Mouse (Mus musculus): ENCODE measurements around the gene Actrt2.

Actrt2 gene

GRCm38 (mm10) chr4:154637468-154638319 lies 30.0 kb downstream of the Actrt2 start:
- no peaks in the 10 kb centered on the region for H3K36me3 ChIP-seq (ENCODE audit: control insufficient read depth, insufficient read depth, low read length, poor library complexity, severe bottlenecking)
- no peak for DNase-seq (ENCODE audit: low read depth, low spot score)
- no peaks in the 10 kb centered on the region for H3K27me3 ChIP-seq (ENCODE audit: control insufficient read depth, insufficient read depth, low read length, poor library complexity, severe bottlenecking)

- Histone ChIP-seq H3K27me3 (ENCODE audit: control insufficient read depth, insufficient read depth, low read length, poor library complexity, severe bottlenecking) (no peaks in the 10 kb centered on the region), H3K36me3 (ENCODE audit: control insufficient read depth, insufficient read depth, low read length, poor library complexity, severe bottlenecking) (no peaks in the 10 kb centered on the region)
- DNase-seq (ENCODE audit: low read depth, low spot score): no peak
These were observed 30.9 kb downstream of the Actrt2 start, which contains the start of gene Prdm16 for GRCm38 (mm10) chr4:154636721-154637311. Gene Prdm16, minus strand, starts transcription at chr4:154636873.

GRCm38 (mm10) chr4:154636053-154636433 lies 31.6 kb downstream of the Actrt2 start:
- no peak for DNase-seq (ENCODE audit: low read depth, low spot score)
- H3K27me3 ChIP-seq (ENCODE audit: control insufficient read depth, insufficient read depth, low read length, poor library complexity, severe bottlenecking): no peaks in the 10 kb centered on the region

DNA sequence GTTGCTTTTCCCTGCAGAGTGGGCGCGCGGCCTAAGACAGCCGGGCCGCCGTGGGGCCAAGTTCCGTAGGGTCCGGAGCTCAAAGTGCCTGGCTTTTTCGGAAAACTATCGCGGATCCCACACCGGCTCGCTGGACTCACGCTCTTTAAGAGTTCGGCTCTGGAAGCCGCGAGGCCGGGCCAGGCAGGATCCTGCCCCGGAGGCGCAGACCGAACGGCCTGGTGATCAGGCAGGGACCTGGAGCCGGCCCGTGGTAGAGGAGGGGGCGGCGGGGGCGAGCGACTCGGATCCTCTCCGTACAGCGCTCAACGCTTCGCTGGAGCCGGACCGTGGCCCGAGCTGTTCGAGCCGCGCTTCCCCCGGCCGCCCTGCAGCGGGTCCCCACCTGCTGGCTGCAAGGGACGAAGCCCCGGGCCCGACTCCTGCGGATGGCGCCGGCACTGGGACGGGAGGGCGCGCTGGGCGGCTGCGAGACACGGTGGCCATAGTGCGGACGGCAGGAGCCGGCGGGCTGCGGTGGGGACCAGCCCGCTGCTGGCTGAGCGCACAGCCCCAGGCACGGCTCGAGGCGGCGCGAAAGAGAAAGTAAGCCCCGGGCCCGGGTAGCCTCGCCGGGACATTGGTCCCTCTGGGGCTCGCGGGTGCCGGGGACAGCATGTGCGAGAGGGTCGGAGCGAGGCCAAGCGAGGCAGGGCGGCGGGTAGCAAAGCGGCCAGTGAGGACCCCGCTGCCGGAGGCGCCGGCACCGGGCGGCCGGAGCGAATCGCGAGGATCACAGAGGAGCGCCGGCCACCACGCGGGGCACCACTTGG lies 32.2 kb downstream of the Actrt2 start:
- H3K27me3 ChIP-seq (ENCODE audit: control insufficient read depth, insufficient read depth, low read length, poor library complexity, severe bottlenecking): no peaks in the 10 kb centered on the region
- no peak for DNase-seq (ENCODE audit: low read depth, low spot score)
- H3K36me3 ChIP-seq (ENCODE audit: control insufficient read depth, insufficient read depth, low read length, poor library complexity, severe bottlenecking): no peaks in the 10 kb centered on the region

More at GRCm38 (mm10) chr4:154636053-154636433, 31.6 kb downstream of the Actrt2 start:
- H3K36me3 ChIP-seq (ENCODE audit: control insufficient read depth, insufficient read depth, low read length, poor library complexity, severe bottlenecking): no peaks in the 10 kb centered on the region

DNA sequence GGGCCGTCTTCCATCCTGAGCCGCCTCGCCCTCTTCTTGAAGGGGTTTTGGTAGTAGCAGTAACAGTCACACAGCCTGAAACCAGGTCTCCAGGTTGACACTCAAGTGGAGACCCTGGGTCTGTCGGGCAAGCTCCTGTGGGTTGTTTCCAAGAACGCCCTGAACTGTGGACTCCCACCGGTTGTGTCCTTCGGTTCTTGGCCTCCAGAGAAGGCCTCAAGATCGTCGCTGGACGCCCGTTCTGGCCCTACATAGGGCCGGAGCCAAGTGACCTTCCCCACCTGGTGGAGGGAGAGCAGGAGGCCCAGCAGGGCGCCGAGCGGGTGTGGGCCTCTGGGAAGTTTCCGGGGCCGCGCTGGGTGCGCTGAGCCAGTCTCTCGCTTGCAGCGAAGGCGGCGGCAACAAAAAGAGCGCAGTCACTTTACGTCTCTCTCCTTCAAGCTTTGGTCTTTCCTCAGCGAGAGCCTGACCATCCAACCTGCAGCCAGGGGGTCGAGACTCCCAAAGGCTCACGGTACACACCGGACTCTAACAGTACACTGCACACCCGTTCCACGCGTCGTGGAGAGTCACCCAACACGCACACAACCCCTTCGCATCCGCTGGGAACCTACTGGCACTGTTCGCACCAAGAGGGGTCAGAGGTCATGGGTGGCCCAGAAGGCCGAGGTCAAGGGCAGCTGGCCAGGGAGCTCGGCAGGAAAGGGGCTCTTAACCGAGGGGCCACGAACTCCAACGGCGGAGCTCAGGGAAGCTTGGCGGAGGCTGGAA lies 33.0 kb downstream of the Actrt2 start:
- Histone ChIP-seq H3K36me3 (ENCODE audit: control insufficient read depth, insufficient read depth, low read length, poor library complexity, severe bottlenecking) (no peaks in the 10 kb centered on the region), H3K27me3 (ENCODE audit: control insufficient read depth, insufficient read depth, low read length, poor library complexity, severe bottlenecking) (no peaks in the 10 kb centered on the region)
- DNase-seq (ENCODE audit: low read depth, low spot score): no peak

GRCm38 (mm10) chr4:154634001-154634400 lies 33.7 kb downstream of the Actrt2 start:
- no peak for DNase-seq (ENCODE audit: low read depth, low spot score)
- Histone ChIP-seq H3K36me3 (ENCODE audit: control insufficient read depth, insufficient read depth, low read length, poor library complexity, severe bottlenecking) (no peaks in the 10 kb centered on the region), H3K27me3 (ENCODE audit: control insufficient read depth, insufficient read depth, low read length, poor library complexity, severe bottlenecking) (no peaks in the 10 kb centered on the region)

DNA sequence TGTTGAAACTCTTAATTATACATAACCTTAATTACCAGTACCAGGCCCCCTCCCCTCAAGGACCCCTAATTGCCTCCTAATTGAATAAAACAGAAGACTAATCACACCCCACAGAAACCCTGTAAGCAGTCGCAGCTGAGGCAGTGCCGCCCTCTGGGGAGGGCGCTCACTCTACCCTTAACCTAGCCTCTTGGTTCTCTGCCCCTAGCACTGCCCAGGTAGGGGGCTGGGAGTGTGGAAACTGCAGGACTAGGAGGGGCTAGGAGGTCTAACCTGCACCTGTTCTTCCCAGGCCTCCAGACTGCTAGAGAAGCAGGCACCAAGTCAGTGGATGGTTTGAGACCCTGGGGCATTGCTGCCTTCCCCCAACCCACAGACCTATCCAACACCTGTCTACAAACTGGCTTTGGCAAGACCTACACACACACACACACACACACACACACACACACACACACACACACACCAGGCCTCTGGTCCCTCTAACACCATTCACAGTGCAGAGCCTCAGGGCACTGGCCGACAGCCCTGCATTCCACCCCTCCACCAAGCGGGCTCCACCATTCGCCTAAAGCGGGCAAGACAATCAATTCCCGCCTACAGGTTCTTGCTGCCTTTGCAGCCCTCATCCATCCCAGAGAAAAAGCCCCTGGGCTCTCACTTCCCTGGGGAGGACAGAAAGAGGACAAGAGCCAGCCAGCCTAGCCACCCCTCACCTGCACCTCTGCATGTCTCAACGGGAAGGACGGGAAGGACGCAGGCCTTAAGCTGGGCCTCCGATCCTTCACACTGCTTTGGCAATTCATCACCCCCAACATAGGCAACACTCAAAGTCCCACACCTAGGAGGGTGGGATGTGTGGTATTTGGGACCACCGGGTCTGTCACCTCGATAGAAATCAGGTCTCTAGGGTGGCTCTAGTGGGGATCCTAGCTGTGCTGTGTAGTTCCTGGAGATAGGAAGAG lies 34.6 kb downstream of the Actrt2 start:
- Histone ChIP-seq H3K36me3 (ENCODE audit: control insufficient read depth, insufficient read depth, low read length, poor library complexity, severe bottlenecking) (no peaks in the 10 kb centered on the region), H3K27me3 (ENCODE audit: control insufficient read depth, insufficient read depth, low read length, poor library complexity, severe bottlenecking) (no peaks in the 10 kb centered on the region)
- no peak for DNase-seq (ENCODE audit: low read depth, low spot score)

DNA sequence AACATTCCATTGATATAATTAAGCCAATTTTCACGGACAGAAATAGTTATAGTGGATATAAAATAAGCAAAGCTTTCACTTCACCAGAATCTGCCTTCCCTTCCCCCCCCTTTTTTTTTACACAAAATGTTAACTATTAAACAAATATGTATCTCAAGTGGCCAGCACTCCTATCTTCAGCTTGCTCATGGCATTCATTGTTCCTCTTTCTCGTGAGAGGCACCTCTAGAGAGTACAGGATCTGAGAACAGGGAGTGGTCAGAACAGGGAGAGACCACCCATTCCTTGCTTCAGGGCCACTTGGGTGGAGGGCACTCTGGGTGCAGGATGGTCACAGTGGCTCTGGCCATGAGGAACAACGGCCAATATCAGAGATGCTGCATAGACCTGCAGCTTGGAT lies 36.9 kb downstream of the Actrt2 start:
- H3K27me3 ChIP-seq (ENCODE audit: control insufficient read depth, insufficient read depth, low read length, poor library complexity, severe bottlenecking): no peaks in the 10 kb centered on the region
- no peak for DNase-seq (ENCODE audit: low read depth, low spot score)
- no peaks in the 10 kb centered on the region for H3K36me3 ChIP-seq (ENCODE audit: control insufficient read depth, insufficient read depth, low read length, poor library complexity, severe bottlenecking)

GRCm38 (mm10) chr4:154627419-154628142 lies 40.1 kb downstream of the Actrt2 start:
- H3K36me3 ChIP-seq (ENCODE audit: control insufficient read depth, insufficient read depth, low read length, poor library complexity, severe bottlenecking): no peaks in the 10 kb centered on the region
- no peak for DNase-seq (ENCODE audit: low read depth, low spot score)
- no peaks in the 10 kb centered on the region for H3K27me3 ChIP-seq (ENCODE audit: control insufficient read depth, insufficient read depth, low read length, poor library complexity, severe bottlenecking)

- Histone ChIP-seq H3K36me3 (ENCODE audit: control insufficient read depth, insufficient read depth, low read length, poor library complexity, severe bottlenecking) (no peaks in the 10 kb centered on the region), H3K27me3 (ENCODE audit: control insufficient read depth, insufficient read depth, low read length, poor library complexity, severe bottlenecking) (no peaks in the 10 kb centered on the region)
- no peak for DNase-seq (ENCODE audit: low read depth, low spot score)
These were observed 41.4 kb downstream of the Actrt2 start for GRCm38 (mm10) chr4:154626282-154626681.

DNA sequence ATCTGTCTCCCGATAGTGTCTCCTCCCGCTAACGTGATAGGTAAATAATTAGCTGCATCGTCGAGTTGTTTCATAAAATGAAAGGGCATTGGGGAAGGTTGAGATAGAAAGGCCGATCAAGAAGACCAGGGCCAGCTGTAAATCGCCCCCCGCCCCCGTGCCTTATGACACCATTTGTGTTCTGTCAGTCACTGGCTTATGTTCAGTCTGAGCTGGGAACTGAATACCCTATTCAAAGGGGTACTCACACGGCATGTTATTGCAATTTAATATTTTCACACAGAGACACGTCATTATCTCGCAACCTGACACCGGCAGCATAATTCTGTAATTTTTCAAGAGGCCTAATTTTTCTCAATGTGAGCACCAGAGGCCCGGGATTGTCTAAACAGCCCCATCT lies 42.0 kb downstream of the Actrt2 start:
- no peak for DNase-seq (ENCODE audit: low read depth, low spot score)
- Histone ChIP-seq H3K27me3 (ENCODE audit: control insufficient read depth, insufficient read depth, low read length, poor library complexity, severe bottlenecking) (no peaks in the 10 kb centered on the region), H3K36me3 (ENCODE audit: control insufficient read depth, insufficient read depth, low read length, poor library complexity, severe bottlenecking) (no peaks in the 10 kb centered on the region)

DNA sequence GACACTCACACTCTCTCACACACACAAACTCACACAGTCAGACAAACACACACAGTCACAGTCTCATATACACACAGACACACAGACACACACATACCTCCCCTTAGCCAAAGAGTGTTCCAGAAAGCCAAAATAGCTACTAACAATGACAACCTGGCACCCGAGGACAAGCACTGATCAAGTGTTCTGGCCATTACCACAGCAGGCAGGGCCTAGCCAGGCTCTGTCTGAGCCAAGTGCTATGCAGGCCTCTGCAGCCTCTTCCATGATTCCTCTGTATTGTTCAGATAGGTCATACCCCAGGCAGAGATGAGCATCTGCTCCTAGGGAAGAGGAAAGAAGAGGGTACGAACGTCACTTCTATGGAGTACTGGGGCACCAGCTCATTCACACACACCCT lies 44.4 kb downstream of the Actrt2 start:
- H3K27me3 ChIP-seq (ENCODE audit: control insufficient read depth, insufficient read depth, low read length, poor library complexity, severe bottlenecking): no peaks in the 10 kb centered on the region
- no peak for DNase-seq (ENCODE audit: low read depth, low spot score)
- no peaks in the 10 kb centered on the region for H3K36me3 ChIP-seq (ENCODE audit: control insufficient read depth, insufficient read depth, low read length, poor library complexity, severe bottlenecking)

GRCm38 (mm10) chr4:154622521-154622920 lies 45.1 kb downstream of the Actrt2 start:
- no peak for DNase-seq (ENCODE audit: low read depth, low spot score)
- no peaks in the 10 kb centered on the region for H3K27me3 ChIP-seq (ENCODE audit: control insufficient read depth, insufficient read depth, low read length, poor library complexity, severe bottlenecking)
- H3K36me3 ChIP-seq (ENCODE audit: control insufficient read depth, insufficient read depth, low read length, poor library complexity, severe bottlenecking): no peaks in the 10 kb centered on the region

All from splenic B cell, adult 2 months (primary cell).